19 mouse cellular contexts compared by ENCODE assay signal in genomic region chr4:150836961-150837360, GRCm38 (mm10). TPM values are rescaled to one million over a fixed set of nuclear protein-coding genes. Genes with fewer than 3 reads are reported as not detected.
A peak's percentile ranks its signal among the peaks of the same experiment; 100 is the strongest.
DNase-seq lines count a peak whose midpoint lies in the region; ATAC-seq and TF ChIP-seq lines count a peak whose summit lies in the region.
"Had no signal": no experiment of that assay in that cellular context is flagged by ENCODE, and none has a peak within 500 bp of the region (broad histone marks: within the 10 kb centered on the region; RNA-seq: fewer than 3 reads in every experiment).

No protein-coding gene starts in this region.

- no peaks in the 10 kb centered on the region for H3K79me2 ChIP-seq in C2C12 (ENCODE audit: control insufficient read depth, insufficient read depth)

- peak overlapping the region; percentile 20 for H3ac ChIP-seq in C2C12 (ENCODE audit: control insufficient read depth, insufficient read length, low read depth)

- 87% methylated on average over 12 of the region's 12 CpGs for WGBS in kidney, embryonic 15.5 days
- 81% methylated on average over 12 of the region's 12 CpGs for WGBS in kidney, adult 2 months

- H3K4me1 ChIP-seq in kidney, embryonic 15.5 days: 0 out of 2 replicates have a peak, but pooled peaks cover 10% of the 10 kb centered on the region
- H3K4me1 ChIP-seq in kidney, adult 2 months (ENCODE audit: control insufficient read depth, insufficient read depth, low read length): peaks cover 3% of the 10 kb centered on the region; the same call in 1 of the 2 replicates
- H3K4me1 ChIP-seq in embryonic fibroblast, embryonic 13.5 days (ENCODE audit: control insufficient read depth, insufficient read depth, low read length): peaks cover 2% of the 10 kb centered on the region; the same call in 1 of the 2 replicates
- H3K4me1 ChIP-seq: forebrain, embryonic 13.5 days; hindbrain, embryonic 13.5 days had no signal

- H3K4me2 ChIP-seq in kidney, embryonic 15.5 days: no peak overlapping the region
- H3K4me2 ChIP-seq: embryonic facial prominence, embryonic 12.5 days; forebrain, embryonic 13.5 days; heart, embryonic 11.5 days; heart, embryonic 15.5 days; hindbrain, embryonic 13.5 days had no signal

- H3K27ac ChIP-seq in kidney, embryonic 15.5 days: 0 out of 2 replicates have a peak overlapping the region, but pooled peaks have one; percentile 48
- H3K27ac ChIP-seq in kidney, adult 2 months (ENCODE audit: insufficient read depth, low read depth, low read length): no peak overlapping the region
- peak overlapping the region; percentile 32 for H3K27ac ChIP-seq in embryonic fibroblast, embryonic 13.5 days (ENCODE audit: insufficient read depth, low read length)
- H3K27ac ChIP-seq: embryonic facial prominence, embryonic 12.5 days; forebrain, embryonic 13.5 days; heart, embryonic 15.5 days; hindbrain, embryonic 13.5 days; hindbrain, postnatal 0 days had no signal

- H3K4me3 ChIP-seq in kidney, embryonic 15.5 days (replicated peaks): no peak overlapping the region
- no peak overlapping the region for H3K4me3 ChIP-seq in kidney, adult 2 months (ENCODE audit: insufficient read depth, low read depth, low read length)
- H3K4me3 ChIP-seq in C2C12 (ENCODE audit: insufficient read depth, poor library complexity, severe bottlenecking): no peak overlapping the region
- no peak overlapping the region for H3K4me3 ChIP-seq in embryonic fibroblast, embryonic 13.5 days (ENCODE audit: insufficient read depth, low read length)
- H3K4me3 ChIP-seq: embryonic facial prominence, embryonic 12.5 days; forebrain, embryonic 13.5 days; heart, adult 2 months; heart, embryonic 15.5 days; hindbrain, embryonic 13.5 days had no signal

- H3K9me3 ChIP-seq in kidney, embryonic 15.5 days (replicated peaks): no peaks in the 10 kb centered on the region
- H3K9me3 ChIP-seq: embryonic facial prominence, embryonic 12.5 days; forebrain, embryonic 13.5 days; heart, embryonic 15.5 days; hindbrain, embryonic 13.5 days had no signal

- H3K36me3 ChIP-seq in kidney, embryonic 15.5 days: no peaks in the 10 kb centered on the region
- H3K36me3 ChIP-seq in kidney, adult 2 months (ENCODE audit: control insufficient read depth, insufficient read depth, low read length): no peaks in the 10 kb centered on the region
- no peaks in the 10 kb centered on the region for H3K36me3 ChIP-seq in C2C12 (ENCODE audit: control insufficient read depth, insufficient read depth)
- H3K36me3 ChIP-seq: embryonic facial prominence, embryonic 12.5 days; heart, embryonic 15.5 days; hindbrain, embryonic 13.5 days had no signal

- TF ChIP-seq CTCF in kidney, adult 2 months (conservative IDR thresholded peaks at IDR 0.05; ENCODE audit: insufficient read depth, insufficient read length, low read depth, low read length): no peak
- no peak for TF ChIP-seq CTCF in C2C12 (IDR thresholded peaks at IDR 0.05; ENCODE audit: control insufficient read depth, insufficient read depth, insufficient read length)
- TF ChIP-seq CTCF in embryonic fibroblast, embryonic 13.5 days (IDR thresholded peaks at IDR 0.05; ENCODE audit: borderline replicate concordance, insufficient read depth, low read length): no peak

- no peaks in the 10 kb centered on the region for H3K27me3 ChIP-seq in kidney, embryonic 15.5 days
- no peaks in the 10 kb centered on the region for H3K27me3 ChIP-seq in kidney, adult 2 months (replicated peaks; ENCODE audit: control insufficient read depth, insufficient read depth, low read length)
- no peaks in the 10 kb centered on the region for H3K27me3 ChIP-seq in C2C12 (ENCODE audit: control insufficient read depth, insufficient read depth, insufficient read length)
- H3K27me3 ChIP-seq: embryonic facial prominence, embryonic 12.5 days; forebrain, embryonic 13.5 days; heart, embryonic 15.5 days; hindbrain, embryonic 13.5 days had no signal

- H3K79me3 ChIP-seq in C2C12 (ENCODE audit: low read depth): no peaks in the 10 kb centered on the region

- ATAC-seq in kidney, embryonic 15.5 days (replicated peaks; ENCODE audit: low FRiP score): no peak
- ATAC-seq: forebrain, embryonic 13.5 days; forebrain, postnatal 0 days; hindbrain, postnatal 0 days had no signal

- no peak for TF ChIP-seq POLR2A in kidney, adult 2 months (IDR thresholded peaks at IDR 0.05; ENCODE audit: low read depth, low read length)
- no peak for TF ChIP-seq POLR2A in embryonic fibroblast, embryonic 13.5 days (IDR thresholded peaks at IDR 0.05; ENCODE audit: low read depth, low read length)

- no peak for DNase-seq in kidney, adult 2 months
- DNase-seq in 3134 (ENCODE audit: extremely low read depth, insufficient read length, low spot score): peak; percentile 57
- no peak for DNase-seq in right cerebral cortex, postnatal 36 days (ENCODE audit: low spot score in 2 of 2)
- no peak for DNase-seq in kidney, adult 11 months
- DNase-seq: B cell, adult 2 months; cerebellum, adult 2 months; cerebellum, postnatal 10 days; embryo, embryonic 11 days; forebrain, postnatal 0 days had no signal

- H3K9ac ChIP-seq in kidney, embryonic 15.5 days: no peak overlapping the region
- H3K9ac ChIP-seq: embryonic facial prominence, embryonic 12.5 days; forebrain, embryonic 13.5 days; forebrain, postnatal 0 days; heart, embryonic 15.5 days; hindbrain, embryonic 13.5 days had no signal

TF ChIP-seq in C2C12, 6 proteins besides CTCF, POLR2A, EP300 and RAD21:
- no peak for TF ChIP-seq FOSL1 (IDR thresholded peaks at IDR 0.05; ENCODE audit: insufficient read depth, low read length, poor library complexity, severe bottlenecking)
- TF ChIP-seq USF1 (IDR thresholded peaks at IDR 0.05; ENCODE audit: low read depth): no peak
- no peak for TF ChIP-seq MYOG (IDR thresholded peaks at IDR 0.05; ENCODE audit: control insufficient read depth, extremely low read depth, insufficient read length)
- TF ChIP-seq MYOD1 (IDR thresholded peaks at IDR 0.05; ENCODE audit: control insufficient read depth, insufficient read length, low read depth): no peak
- TF ChIP-seq MAX (IDR thresholded peaks at IDR 0.05): no peak
- no peak for TF ChIP-seq CEBPB (IDR thresholded peaks at IDR 0.05; ENCODE audit: low read depth)
TF ChIP-seq in C2C12: peak in this region for 0.

RNA-seq across cellular contexts. Expression of gene Errfi1, which starts 16.8 kb away (rescaled TPM):
- 29.3 and 34.2 TPM in 2 replicates for polyA plus RNA-seq in kidney, embryonic 15.5 days (2015; fragmentation: Nextera tagmentation; extraction: Ambion mirVana)
- 230 TPM in 2 replicates for polyA plus RNA-seq in kidney, adult 2 months (2012; rRNA removed)
- polyA plus RNA-seq in C2C12 (2012; fragmentation: generic; extraction: Trizol): 111 TPM
- polyA plus RNA-seq in embryonic fibroblast, embryonic 13.5 days (2011; ENCODE audit: insufficient read length, low read depth, missing spikeins): 83.1 and 105 TPM in 2 replicates
